Mouse (Mus musculus) thymus, adult 2 months (tissue): ENCODE data around the gene Gcnt3.

Experiments used
- CTCF ChIP-seq: fragments of 200-500 bp; IDR thresholded peaks from 2 replicates; pipeline ENCODE4 v1.5.1; 2012; ENCODE audit warnings: mild to moderate bottlenecking, control low read depth, low read length, moderate library complexity, borderline replicate concordance; ENCODE audit not compliant: control insufficient read depth, poor library complexity, insufficient read depth; ENCODE audit errors: extremely low read depth
- POLR2A ChIP-seq: fragments of 200-500 bp; IDR thresholded peaks from 2 replicates; pipeline ENCODE4 v1.6.1; 2012; ENCODE audit warnings: mild to moderate bottlenecking, low read length, control low read depth, moderate library complexity; ENCODE audit not compliant: control insufficient read depth, poor library complexity, insufficient read depth; ENCODE audit errors: extremely low read depth

DNA sequence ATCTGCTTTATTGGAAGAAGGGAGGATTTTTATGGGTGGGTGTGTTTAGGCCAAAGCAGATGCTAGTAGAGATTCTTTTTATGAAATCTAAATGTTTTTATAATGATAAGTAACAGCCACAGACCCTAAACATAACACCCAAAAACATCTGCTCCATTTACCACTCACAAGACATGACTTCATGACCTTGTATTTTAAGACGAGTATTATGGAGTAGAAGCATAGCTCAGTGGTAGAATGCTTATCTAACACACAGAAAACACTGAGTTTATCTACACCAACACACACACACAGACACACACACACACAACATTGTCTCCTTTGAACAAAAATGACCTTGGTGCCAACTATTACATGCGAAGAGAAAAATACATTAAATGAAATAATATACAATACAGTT is 7.0 kb upstream of the Gcnt3 start:
- TF ChIP-seq POLR2A (no peak), CTCF (no peak)
